Mouse (Mus musculus) midbrain, embryonic 11.5 days (tissue): ENCODE results near the gene Pir. TPM values are rescaled to one million over a fixed set of nuclear protein-coding genes. Genes with fewer than 3 reads are reported as not detected.

Experiments
- ATAC-seq: fragments of 200-750 bp; cut with Nextera tagmentation; 2 replicates; pipeline ENCODE4 v1.8.0; 2017; ENCODE audit warnings: moderate TSS enrichment, moderate library complexity; ENCODE audit not compliant: low FRiP score
- DNase-seq: peaks from one replicate; pipeline ENCODE4 v3.0.0; 2015; ENCODE audit warnings: low spot score; ENCODE audit errors: missing footprints
- H3K27ac ChIP-seq: fragments of 300-500 bp; sonication (generic); 2 replicates; pipeline ENCODE4 v1.5.1; 2014; ENCODE audit warnings: low read depth, low read length
- H3K27me3 ChIP-seq: fragments of 300-500 bp; sonication (generic); 2 replicates; pipeline ENCODE4 v1.6.1; 2014; ENCODE audit warnings: mild to moderate bottlenecking, low read length, moderate library complexity, mixed read lengths; ENCODE audit not compliant: control insufficient read depth, insufficient read depth
- H3K36me3 ChIP-seq: fragments of 300-500 bp; sonication (generic); 2 replicates; pipeline ENCODE4 v1.6.1; 2014; ENCODE audit warnings: mild to moderate bottlenecking, low read length, moderate library complexity, mixed read lengths; ENCODE audit not compliant: control insufficient read depth, insufficient read depth
- H3K4me1 ChIP-seq: fragments of 300-500 bp; sonication (generic); 2 replicates; pipeline ENCODE4 v1.6.1; 2014; ENCODE audit warnings: low read length; ENCODE audit not compliant: control insufficient read depth, insufficient read depth
- H3K4me2 ChIP-seq: fragments of 300-500 bp; sonication (generic); 2 replicates; pipeline ENCODE4 v1.6.1; 2014; ENCODE audit warnings: mild to moderate bottlenecking, moderate library complexity
- H3K4me3 ChIP-seq: fragments of 300-500 bp; sonication (generic); 2 replicates; pipeline ENCODE4 v1.5.1; 2014; ENCODE audit warnings: low read depth, low read length
- H3K9ac ChIP-seq: fragments of 300-500 bp; sonication (generic); 2 replicates; pipeline ENCODE4 v1.6.1; 2014; ENCODE audit warnings: low read length
- H3K9me3 ChIP-seq: fragments of 300-500 bp; sonication (generic); 2 replicates; pipeline ENCODE4 v1.6.1; 2016; ENCODE audit warnings: low read length; ENCODE audit not compliant: control insufficient read depth
- WGBS: fragments of 180-500 bp; shearing (Covaris S2); extraction: QIAGEN DNeasy Blood & Tissue Kit; methylation state at CpG from one replicate; pipeline ENCODE4 v1.1.7; 2014; 5-methylcytosine and 5-hydroxymethylcytosine counted together
- polyA plus RNA-seq: library from polyadenylated mRNA; unstranded; fragments of >200 nt; fragmentation: Nextera tagmentation; extraction: Ambion mirVana; gene quantifications from 2 replicates; pipeline ENCODE4 v1.2.1, GENCODE M21; 2014

Gene Pir
- polyA plus RNA-seq, 1 experiment from 2014 or later: 6.7 TPM

GRCm38 (mm10) chrX:164365153-164365865, 96.1 kb downstream of the Pir start:
- DNase-seq: no peak
- H3K36me3 ChIP-seq: no peaks in the 10 kb centered on the region
- H3K4me3 ChIP-seq: no peak overlapping the region
- H3K9me3 ChIP-seq: no peaks in the 10 kb centered on the region
- no peaks in the 10 kb centered on the region for H3K4me1 ChIP-seq
- no peak overlapping the region for H3K27ac ChIP-seq
- no peak overlapping the region for H3K9ac ChIP-seq
- no peak for ATAC-seq
- H3K4me2 ChIP-seq: no peak overlapping the region
- WGBS: 86% methylated on average over 4 of the region's 4 CpGs
- no peaks in the 10 kb centered on the region for H3K27me3 ChIP-seq

- ATAC-seq (no peak), DNase-seq (no peak)
- H3K4me3 ChIP-seq: no peak overlapping the region
- H3K36me3 ChIP-seq: no peaks in the 10 kb centered on the region
- no peak overlapping the region for H3K4me2 ChIP-seq
- H3K27ac ChIP-seq: no peak overlapping the region
- no peak overlapping the region for H3K9ac ChIP-seq
- no peaks in the 10 kb centered on the region for H3K4me1 ChIP-seq
- no peaks in the 10 kb centered on the region for H3K27me3 ChIP-seq
- H3K9me3 ChIP-seq: no peaks in the 10 kb centered on the region
- WGBS: 88% methylated on average over 3 of the region's 3 CpGs
These were observed 101.4 kb downstream of the Pir start for GRCm38 (mm10) chrX:164370576-164370975.

- Histone ChIP-seq H3K27me3 (no peaks in the 10 kb centered on the region; the same call in 1 of the 2 replicates), H3K36me3 (no peaks in the 10 kb centered on the region), H3K4me1 (no peaks in the 10 kb centered on the region), H3K4me2 (no peak within 1 kb of the TSS), H3K27ac (no peak within 1 kb of the TSS), H3K9me3 (no peaks in the 10 kb centered on the region), H3K4me3 (no peak within 1 kb of the TSS), H3K9ac (no peak within 1 kb of the TSS)
- 38% methylated on average over 3 of the region's 3 CpGs for WGBS
- no peak for DNase-seq
- no peak for ATAC-seq
These were observed 103.9 kb downstream of the Pir start, which contains the start of gene Vegfd for GRCm38 (mm10) chrX:164373081-164373480. TSS of gene Vegfd (plus strand) at chrX:164373378.

- Histone ChIP-seq H3K4me3 (no peak overlapping the region), H3K27ac (no peak overlapping the region), H3K9me3 (no peaks in the 10 kb centered on the region), H3K36me3 (no peaks in the 10 kb centered on the region), H3K4me1 (no peaks in the 10 kb centered on the region), H3K27me3 (no peaks in the 10 kb centered on the region; the same call in 1 of the 2 replicates), H3K9ac (no peak overlapping the region), H3K4me2 (no peak overlapping the region)
- no peak for DNase-seq
- no peak for ATAC-seq
- WGBS: 63% methylated on average over 5 of the region's 5 CpGs
These were observed 105.4 kb downstream of the Pir start for GRCm38 (mm10) chrX:164374586-164374985.

- Histone ChIP-seq H3K9me3 (no peaks in the 10 kb centered on the region), H3K4me1 (no peaks in the 10 kb centered on the region), H3K9ac (no peak overlapping the region), H3K36me3 (no peaks in the 10 kb centered on the region), H3K4me2 (no peak overlapping the region), H3K27ac (no peak overlapping the region), H3K4me3 (no peak overlapping the region), H3K27me3 (no peaks in the 10 kb centered on the region; the same call in 1 of the 2 replicates)
- 85% methylated on average over 4 of the region's 4 CpGs for WGBS
- DNase-seq (no peak), ATAC-seq (no peak)
These were observed 110.5 kb downstream of the Pir start for GRCm38 (mm10) chrX:164379721-164380120.

- WGBS: 18% methylated on average over 31 of the region's 33 CpGs
- no peak overlapping the region for H3K27ac ChIP-seq
- peak; percentile 100 for ATAC-seq
These were observed 112.6 kb downstream of the Pir start for GRCm38 (mm10) chrX:164381618-164382408.

GRCm38 (mm10) chrX:164394091-164394490, 124.9 kb downstream of the Pir start:
- WGBS: 77% methylated on average over 4 of the region's 4 CpGs
- no peaks in the 10 kb centered on the region; the same call in 1 of the 2 replicates for H3K27me3 ChIP-seq
- no peak overlapping the region for H3K4me3 ChIP-seq
- no peak overlapping the region for H3K4me2 ChIP-seq
- no peak overlapping the region for H3K27ac ChIP-seq
- H3K36me3 ChIP-seq: no peaks in the 10 kb centered on the region
- no peaks in the 10 kb centered on the region for H3K9me3 ChIP-seq
- DNase-seq: no peak
- H3K9ac ChIP-seq: no peak overlapping the region
- ATAC-seq: no peak
- no peaks in the 10 kb centered on the region for H3K4me1 ChIP-seq

More at GRCm38 (mm10) chrX:164381618-164382408, 112.6 kb downstream of the Pir start:
- Histone ChIP-seq H3K9me3 (no peaks in the 10 kb centered on the region), H3K36me3 (no peaks in the 10 kb centered on the region), H3K4me3 (peak overlapping the region; percentile 32), H3K4me2 (peak overlapping the region; percentile 59), H3K27me3 (no peaks in the 10 kb centered on the region; the same call in 1 of the 2 replicates), H3K9ac (peak overlapping the region; percentile 16), H3K4me1 (no peaks in the 10 kb centered on the region)
- peak; percentile 93 for DNase-seq

- Histone ChIP-seq H3K4me3 (no peak overlapping the region), H3K4me2 (no peak overlapping the region), H3K4me1 (no peaks in the 10 kb centered on the region), H3K27ac (no peak overlapping the region), H3K36me3 (no peaks in the 10 kb centered on the region), H3K9me3 (no peaks in the 10 kb centered on the region), H3K27me3 (no peaks in the 10 kb centered on the region; the same call in 1 of the 2 replicates), H3K9ac (no peak overlapping the region)
- no peak for DNase-seq
- ATAC-seq: no peak
- WGBS: 70% methylated on average over 3 of the region's 3 CpGs
These were observed 129.3 kb downstream of the Pir start for GRCm38 (mm10) chrX:164398456-164398855.

GRCm38 (mm10) chrX:164405080-164405649, 136.0 kb downstream of the Pir start:
- H3K4me2 ChIP-seq: no peak overlapping the region
- ATAC-seq (no peak), DNase-seq (no peak)
- no peaks in the 10 kb centered on the region for H3K9me3 ChIP-seq
- H3K27me3 ChIP-seq: no peaks in the 10 kb centered on the region
- no peak overlapping the region for H3K9ac ChIP-seq
- H3K4me1 ChIP-seq: no peaks in the 10 kb centered on the region
- no peak overlapping the region for H3K4me3 ChIP-seq
- H3K36me3 ChIP-seq: no peaks in the 10 kb centered on the region
- H3K27ac ChIP-seq: no peak overlapping the region
